Mouse (Mus musculus): ENCODE measurements at regions not wholly inside any gene's neighbourhood (a gene's known extent, or its start where the extent isn't known, plus 50 kb on each side); places are given as distances from the start of the nearest gene placed in this dataset.

GRCm38 (mm10) chr1:35694775-35695591, 373.2 kb upstream of the Hs6st1 start:
- TF ChIP-seq POLR2A (IDR thresholded peaks at IDR 0.05; ENCODE audit: control insufficient read depth, extremely low read depth, insufficient read depth, low read length, poor library complexity) (no peak), CTCF (IDR thresholded peaks at IDR 0.05; ENCODE audit: borderline replicate concordance, control insufficient read depth, extremely low read depth, insufficient read depth, low read length, poor library complexity) (no peak)
